Mouse (Mus musculus) small intestine, adult 2 months (tissue): Measurements from ENCODE around the gene Fthl17b.
"Not testable (repeated sequence)": the region's sequence is repeated elsewhere in the genome, so short reads cannot be mapped to it uniquely, and the experiment has no call there.

Source experiments
- CTCF ChIP-seq: fragments of 200-500 bp; IDR thresholded peaks from 2 replicates; pipeline ENCODE4 v1.5.1; 2012; ENCODE audit warnings: low read depth, mild to moderate bottlenecking, control low read depth, inconsistent platforms, low read length, moderate library complexity, mixed read lengths; ENCODE audit not compliant: insufficient replicate concordance, insufficient read length; ENCODE audit errors: extremely low read depth
- POLR2A ChIP-seq: fragments of 200-500 bp; IDR thresholded peaks from 2 replicates; pipeline ENCODE4 v1.6.1; 2012; ENCODE audit warnings: low read depth, mild to moderate bottlenecking, control low read depth, inconsistent platforms, low read length, moderate library complexity

DNA sequence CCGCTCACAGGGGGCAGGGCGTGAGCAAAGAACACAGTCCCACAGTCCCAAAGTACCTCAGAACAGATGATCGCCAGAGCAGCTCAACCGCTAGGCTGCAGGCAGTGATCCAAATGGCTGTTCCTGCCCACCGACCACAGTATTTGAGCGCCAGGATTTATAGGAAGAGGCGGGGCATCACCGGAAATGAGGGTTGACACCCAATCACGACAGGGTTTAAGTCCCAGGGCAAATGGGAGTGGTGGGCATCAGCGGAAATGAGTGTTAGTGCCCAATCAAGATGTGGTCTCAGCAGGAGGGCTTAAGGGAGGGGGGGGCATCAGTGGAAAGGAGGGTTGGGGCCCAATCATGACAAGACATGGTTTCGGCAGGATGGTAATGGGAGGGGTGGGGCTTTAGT lies at the start of gene Fthl17b:
- TF ChIP-seq CTCF, POLR2A: not testable (repeated sequence)
